Mouse (Mus musculus) cortical plate, adult 2 months (tissue): ENCODE results near the gene Lpp.

ENCODE experiments used
- CTCF ChIP-seq: fragments of 200-500 bp; IDR thresholded peaks from 2 replicates; pipeline ENCODE4 v1.5.1; 2011; ENCODE audit warnings: mild to moderate bottlenecking, control low read depth, low read length; ENCODE audit not compliant: insufficient read depth; ENCODE audit errors: extremely low read depth
- POLR2A ChIP-seq: fragments of 200-500 bp; IDR thresholded peaks from 2 replicates; pipeline ENCODE4 v1.6.1; 2011; ENCODE audit warnings: mild to moderate bottlenecking, low read length, control low read depth; ENCODE audit not compliant: insufficient read depth; ENCODE audit errors: extremely low read depth

DNA sequence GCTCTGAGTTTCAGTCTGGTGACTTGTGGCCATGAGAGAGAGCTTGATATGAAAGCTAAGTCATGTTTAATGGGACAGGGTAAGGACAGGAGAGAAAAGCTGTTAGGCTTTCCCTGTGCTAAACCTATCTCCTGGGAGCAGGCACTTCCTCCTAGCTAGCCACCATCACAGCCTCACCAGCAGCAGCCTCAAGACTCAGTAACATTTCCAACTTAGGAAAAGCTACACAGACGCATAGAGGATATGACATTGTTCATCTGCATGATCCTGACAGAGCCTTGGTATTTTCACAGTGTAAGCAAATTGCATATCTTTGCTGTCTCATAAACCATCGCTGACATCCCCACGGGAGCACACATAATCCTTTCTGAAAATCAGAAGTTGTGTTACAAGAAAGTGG is 598.7 kb downstream of the Lpp start:
- TF ChIP-seq POLR2A (no peak), CTCF (no peak)
